Mouse (Mus musculus) thymus, postnatal 36 days (tissue): ENCODE measurements around the gene Mphosph10.

Source experiments
- DNase-seq, 2 experiments: peaks; one replicate each; pipeline ENCODE4 v3.0.0; 2022; ENCODE audit warnings: mixed read lengths in 2 of 2

Mphosph10 gene

GRCm38 (mm10) chr7:64349147-64349861 lies 42.8 kb downstream of the Mphosph10 start:
- DNase-seq = no peak

- DNase-seq = no peak
Measured at GRCm38 (mm10) chr7:64347813-64348212, 44.3 kb downstream of the Mphosph10 start.

GRCm38 (mm10) chr7:64332686-64333085 lies 59.4 kb downstream of the Mphosph10 start:
- no peak for DNase-seq

- DNase-seq = no peak
Measured at GRCm38 (mm10) chr7:64331309-64331708, 60.8 kb downstream of the Mphosph10 start.

GRCm38 (mm10) chr7:64327486-64327885 lies 64.6 kb downstream of the Mphosph10 start:
- DNase-seq = no peak

GRCm38 (mm10) chr7:64326892-64327291 lies 65.2 kb downstream of the Mphosph10 start:
- peak; percentile 83 to 89 for DNase-seq
